Mouse (Mus musculus): Measurements from ENCODE around the gene Gipc1.

The Gipc1 gene

DNA sequence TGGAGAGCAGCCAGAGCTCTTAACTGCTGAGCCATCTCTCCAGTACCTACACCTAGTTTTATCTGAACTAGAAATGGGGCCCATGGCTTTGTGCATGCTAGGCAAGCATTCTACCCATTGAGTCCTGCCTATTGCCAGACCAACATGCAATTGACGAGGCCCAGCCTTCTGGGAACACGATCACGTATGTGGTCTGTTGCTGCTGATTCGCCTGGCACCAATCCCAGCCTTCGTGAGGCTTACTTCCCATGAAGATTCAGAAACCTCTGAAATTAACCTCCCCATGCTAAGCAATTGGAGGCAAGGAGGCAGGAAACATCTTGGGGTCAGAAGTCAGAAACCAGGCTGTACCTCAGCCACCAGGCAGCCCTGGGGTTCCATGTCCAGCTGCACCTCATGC lies 28.1 kb downstream of the Gipc1 start:
- no peak for DNase-seq (ENCODE audit: low read depth, low spot score)

DNA sequence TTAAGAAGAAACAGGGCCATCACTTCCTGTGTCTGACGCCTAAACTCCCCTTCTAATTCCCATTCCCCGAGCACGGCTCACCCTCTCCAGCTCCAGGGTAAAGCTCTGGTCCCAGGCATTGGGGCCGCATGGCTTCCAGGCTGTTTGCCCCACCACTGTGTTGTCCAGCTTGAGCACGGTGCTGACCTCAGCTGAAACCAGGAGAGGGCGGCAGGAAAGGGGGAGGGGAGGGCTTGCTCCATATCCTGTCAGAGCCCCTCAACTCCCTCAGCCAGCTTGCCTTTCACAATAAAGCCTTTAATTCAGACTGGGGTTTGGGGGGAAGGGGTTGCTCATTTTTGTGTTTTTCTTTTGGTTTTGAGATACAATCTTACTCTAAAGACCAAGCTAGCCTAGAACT lies 28.6 kb downstream of the Gipc1 start:
- DNase-seq (ENCODE audit: low read depth, low spot score), result no peak

DNA sequence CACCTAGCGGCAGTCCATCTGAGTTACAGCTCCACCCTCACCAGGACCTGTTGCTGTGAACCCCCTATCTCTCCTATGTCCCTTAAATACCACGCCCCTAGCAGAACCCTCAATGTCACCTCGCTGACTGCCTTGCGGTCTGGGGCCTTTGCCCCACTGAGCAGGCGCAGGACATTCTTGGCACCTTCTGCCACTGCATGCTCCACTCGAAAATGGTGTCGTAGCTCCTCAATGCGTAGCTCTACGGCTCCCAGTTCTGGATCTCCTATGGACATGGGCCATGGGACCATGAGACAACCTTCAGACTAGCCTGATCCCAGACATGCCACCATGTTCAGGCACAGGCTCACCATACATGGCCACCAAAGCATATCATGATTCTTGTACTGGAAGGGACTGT lies 32.0 kb downstream of the Gipc1 start:
- no peak for DNase-seq (ENCODE audit: low read depth, low spot score)

DNA sequence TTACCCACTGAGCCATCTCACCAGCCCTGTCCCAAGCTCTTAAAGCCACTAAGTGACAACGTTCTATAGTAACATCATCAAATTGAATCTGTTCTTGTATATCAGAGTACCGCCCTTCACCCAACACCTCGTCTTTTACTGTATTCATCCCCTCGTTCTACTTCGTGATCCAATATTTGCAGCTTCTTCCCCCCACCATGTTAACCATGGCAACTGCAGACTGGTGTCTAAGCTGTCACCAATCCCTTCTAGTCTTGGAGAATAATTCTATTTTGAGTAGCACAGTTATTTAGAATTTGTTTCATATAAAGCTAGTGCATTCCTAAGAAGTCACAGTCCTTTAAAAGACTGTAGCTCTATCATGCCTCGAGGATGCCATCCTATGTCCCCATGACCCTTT lies 36.8 kb downstream of the Gipc1 start:
- DNase-seq (ENCODE audit: low read depth, low spot score), result no peak

DNA sequence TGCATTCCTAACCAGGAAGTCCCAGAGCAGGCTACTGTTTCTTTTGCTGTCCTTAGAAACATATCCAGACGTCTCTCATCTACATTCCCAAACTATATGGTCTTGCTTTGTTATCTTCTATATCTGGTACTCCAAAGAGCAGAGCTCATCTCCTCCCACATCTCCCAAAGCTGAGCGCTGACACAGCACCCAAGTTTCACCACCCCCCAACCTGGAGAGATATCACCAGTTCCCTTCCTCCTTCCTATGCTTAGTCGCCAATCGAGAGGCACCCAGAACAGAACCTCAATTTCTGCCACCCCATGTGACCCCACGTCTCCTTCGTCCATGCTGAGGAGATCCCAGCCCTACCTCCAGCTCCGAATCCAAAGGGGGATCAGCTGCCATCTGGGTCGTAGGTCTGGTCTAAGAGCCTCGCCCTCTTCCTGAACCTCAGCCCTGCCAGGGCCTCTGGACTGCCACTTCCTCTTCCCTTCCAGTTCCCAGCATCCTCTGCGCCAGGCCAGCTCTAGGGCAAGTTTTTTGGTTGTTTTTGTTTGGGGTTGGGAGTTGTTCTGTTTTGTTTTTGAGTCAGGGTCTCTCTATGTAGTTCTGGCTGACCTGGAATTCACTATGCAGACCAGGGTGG lies 41.2 kb downstream of the Gipc1 start:
- DNase-seq (ENCODE audit: low read depth, low spot score), result no peak

DNA sequence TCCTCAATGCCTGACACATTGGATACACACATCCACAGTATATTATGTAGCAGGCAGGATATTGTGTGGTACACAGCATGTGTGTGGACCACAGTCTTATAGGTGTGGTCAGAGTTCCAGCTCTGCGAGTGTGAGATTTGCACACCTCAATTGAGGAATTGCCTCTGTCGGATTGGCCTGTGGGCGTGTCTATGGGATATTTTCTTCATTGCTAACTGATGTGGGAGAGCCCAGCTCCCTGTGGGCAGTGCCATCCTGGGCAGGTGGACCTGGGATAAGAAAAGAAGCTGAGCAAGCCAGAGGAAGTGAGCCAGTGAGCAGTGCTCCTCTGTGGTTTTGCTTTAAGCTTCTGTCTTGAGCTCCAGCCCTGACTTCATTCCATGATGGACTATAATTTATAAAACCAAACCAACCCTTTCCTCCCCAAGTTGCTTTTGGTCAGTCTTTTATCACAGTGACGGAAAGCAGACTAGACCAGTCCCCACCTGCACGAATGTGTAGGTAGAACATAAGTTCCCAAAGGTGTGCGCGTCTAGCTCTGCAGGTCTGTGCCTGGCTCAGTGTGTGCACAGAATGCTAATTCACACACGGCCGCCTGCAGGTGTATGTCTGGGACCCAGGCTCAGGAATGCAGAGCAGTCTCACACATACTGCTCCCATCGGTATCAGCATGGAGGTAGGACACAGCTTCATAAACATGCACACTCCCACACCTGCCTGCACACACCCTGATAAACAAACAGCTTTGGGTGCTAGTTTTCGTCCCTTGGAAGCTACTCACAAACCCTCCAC lies 42.1 kb downstream of the Gipc1 start:
- DNase-seq (ENCODE audit: low read depth, low spot score), result no peak

DNA sequence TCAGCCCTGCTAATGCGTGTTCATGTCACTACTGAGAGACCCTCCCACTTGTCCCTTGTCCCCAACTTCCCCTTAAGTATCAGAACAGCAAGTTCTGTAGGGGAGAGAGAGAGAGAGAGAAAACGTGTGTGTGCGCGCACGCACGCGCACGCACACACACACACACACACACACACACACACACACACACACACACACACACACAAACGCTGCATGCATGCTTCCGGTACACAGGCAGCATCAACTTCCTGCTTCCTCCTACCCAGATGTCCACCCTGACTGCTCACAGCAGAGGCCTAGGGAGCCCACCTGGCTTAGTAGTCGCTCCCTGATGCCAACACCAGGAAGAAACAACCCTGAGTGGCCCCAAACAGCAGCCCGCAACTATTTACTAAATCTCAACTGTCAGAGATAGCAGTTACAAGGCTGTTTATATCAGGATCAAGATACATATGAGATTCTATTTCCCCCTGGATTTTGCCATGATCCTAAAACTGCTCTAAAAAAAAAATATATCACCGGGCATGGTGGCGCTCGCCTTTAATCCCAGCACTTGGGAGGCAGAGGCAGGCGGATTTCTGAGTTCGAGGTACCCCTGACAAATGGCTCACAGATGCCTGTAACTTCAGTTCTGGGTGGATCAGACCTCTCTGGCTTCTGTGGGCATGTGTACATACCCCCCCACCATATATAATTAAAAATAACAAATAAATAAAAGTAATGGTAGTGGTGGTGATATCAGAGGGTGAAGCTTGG lies 43.1 kb downstream of the Gipc1 start:
- no peak for DNase-seq (ENCODE audit: low read depth, low spot score)

DNA sequence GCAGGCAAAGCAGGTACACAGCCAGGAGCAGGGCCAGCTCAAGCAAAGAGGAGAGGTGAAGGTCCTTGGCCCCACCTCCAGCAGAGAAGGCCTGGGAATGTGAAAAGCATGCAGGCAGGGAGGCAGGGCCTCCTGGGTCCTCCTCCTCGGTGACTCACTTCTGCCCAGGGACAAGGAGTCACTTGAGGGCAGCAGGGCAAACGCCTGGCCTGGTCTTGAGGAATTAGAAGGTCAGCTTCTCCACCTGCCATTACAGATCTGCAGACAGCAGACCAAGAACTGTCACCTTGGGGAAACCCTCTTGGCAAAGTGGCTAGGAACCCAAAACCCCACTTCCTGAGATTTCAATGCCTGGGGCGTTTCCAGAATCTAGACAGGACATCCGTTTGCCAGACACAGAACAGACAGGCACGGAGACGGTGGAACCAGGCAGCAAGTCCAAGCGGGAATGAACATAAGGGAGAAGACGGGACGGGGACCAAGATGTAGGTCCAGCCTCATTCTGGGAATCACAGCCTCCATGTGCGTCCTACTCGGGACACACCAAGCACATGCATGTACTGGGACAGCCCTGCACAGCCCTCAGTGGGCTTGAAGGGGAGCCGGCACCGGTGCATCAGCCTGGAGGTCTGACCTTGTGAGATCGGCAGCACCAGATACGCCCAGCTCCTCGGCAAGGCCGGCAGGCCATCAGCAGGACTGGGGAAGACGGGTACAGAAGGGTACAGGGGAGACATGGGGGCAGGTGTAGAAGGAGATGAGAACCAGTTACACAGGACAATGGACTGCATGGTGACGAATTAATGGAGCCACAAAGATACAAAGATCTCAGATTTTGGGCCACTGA lies 45.1 kb downstream of the Gipc1 start:
- DNase-seq (ENCODE audit: low read depth, low spot score), result no peak

DNA sequence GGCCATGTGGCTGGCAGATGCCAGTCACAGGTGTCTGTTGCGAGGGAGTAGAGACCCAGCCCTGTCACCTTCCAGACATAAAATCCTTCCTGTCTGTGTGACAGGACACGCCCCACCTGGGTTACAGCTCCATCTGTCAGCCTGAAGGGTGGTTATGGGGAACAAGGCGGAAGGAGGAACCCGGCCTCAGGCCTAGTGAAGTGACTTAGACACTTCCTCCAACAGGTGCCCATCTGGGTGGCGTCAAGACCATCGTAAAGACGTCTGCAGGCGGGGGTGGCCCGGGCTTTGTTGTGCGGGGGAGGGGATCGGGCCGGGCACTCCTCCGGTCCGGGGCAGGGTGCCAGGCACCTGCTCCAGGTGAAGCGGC lies 45.8 kb downstream of the Gipc1 start:
- DNase-seq (ENCODE audit: low read depth, low spot score), result no peak

DNA sequence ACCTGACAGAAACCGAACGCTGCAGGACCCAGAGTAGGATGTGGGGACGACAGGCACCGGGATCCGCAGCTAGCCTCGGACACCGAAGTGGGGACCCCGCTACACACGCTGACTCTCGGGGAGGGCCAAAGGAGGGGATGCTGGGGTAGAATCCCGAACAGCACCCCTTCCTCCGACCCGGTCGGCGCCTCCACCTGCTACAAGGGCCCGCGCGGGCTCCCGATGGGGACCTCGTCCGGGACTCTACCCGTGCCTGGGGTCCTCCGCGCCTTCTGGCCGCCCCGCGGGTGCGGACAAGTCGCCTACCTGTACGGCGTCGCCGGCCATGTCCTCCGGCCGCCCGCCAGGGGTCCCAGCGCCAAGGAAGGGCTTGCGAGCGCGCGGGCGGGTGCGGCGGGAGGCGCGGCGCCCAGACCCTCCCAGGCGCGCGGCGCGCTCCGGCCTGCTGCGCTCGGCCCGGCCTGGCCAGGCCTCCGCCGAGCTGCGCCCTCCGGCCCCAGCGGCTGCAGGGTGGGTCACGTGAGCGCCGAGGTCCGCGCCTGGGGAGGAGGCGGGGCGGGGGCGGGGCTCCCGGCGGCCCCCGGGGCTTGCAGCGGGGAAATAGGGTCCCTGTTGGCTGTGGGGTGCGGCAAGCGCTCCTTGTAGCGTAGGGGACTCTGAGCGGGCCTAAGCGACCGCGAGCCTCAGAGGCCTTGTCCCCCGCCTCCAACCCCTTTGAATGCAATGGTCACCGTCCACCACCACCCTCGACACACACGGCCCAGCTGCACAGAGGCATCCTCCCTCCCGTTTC lies 46.4 kb downstream of the Gipc1 start, which contains the start of gene Pkn1:
Gene Pkn1, minus strand, starts transcription at position 519 of the 793 bp plus-strand sequence.
- DNase-seq (ENCODE audit: low read depth, low spot score), result no peak

DNA sequence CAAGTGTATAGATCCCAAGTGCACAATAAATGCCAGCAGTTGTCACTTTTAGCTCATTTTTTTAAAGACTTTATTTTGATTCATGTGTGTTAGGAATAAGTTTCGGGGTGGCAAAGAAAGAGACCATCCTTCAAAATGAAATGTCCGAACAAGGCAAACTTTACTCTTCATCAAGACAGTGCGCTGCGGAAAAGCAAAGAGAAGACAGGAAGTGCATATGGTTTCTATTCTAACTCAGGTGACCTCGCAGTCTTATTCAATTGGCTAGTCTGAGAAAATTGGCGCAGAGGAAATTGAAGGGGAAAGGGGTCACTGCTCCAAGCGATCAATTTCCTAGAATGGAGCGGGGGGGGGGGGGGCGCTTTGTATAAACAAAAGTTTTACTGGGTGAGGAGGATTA lies 47.1 kb downstream of the Gipc1 start:
- DNase-seq (ENCODE audit: low read depth, low spot score), result no peak

DNA sequence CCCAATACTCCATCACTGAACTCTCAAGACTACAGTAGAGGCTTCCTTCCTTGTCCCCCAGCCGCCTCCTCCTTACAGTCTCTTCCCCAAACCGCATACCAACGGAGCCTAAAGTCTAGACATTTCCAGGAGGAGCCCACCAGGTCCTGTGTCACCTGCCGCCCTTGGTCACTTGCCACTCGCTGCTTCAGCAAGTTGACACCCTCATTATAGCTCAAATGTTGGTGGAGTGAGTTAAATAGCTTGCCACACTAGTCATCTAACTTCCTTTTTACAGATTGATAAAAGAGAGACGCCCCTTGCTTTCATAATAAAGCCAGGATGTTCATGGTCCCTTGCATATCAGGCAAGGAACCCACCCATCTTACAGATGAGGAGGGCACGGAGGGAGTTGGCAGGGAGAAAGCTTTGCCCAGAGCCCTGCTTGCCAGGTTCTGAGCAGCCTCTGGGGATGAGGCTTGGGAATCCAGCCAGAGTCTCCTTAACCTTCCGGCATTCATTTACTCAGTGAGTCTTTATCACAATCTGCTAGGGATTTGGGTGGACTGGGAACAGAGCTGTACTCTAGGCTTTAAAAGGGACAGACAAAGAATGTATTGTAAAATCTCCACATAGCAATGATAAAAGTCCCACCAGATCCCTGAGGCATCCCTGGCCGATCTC lies 48.1 kb downstream of the Gipc1 start:
- no peak for DNase-seq (ENCODE audit: low read depth, low spot score)

DNA sequence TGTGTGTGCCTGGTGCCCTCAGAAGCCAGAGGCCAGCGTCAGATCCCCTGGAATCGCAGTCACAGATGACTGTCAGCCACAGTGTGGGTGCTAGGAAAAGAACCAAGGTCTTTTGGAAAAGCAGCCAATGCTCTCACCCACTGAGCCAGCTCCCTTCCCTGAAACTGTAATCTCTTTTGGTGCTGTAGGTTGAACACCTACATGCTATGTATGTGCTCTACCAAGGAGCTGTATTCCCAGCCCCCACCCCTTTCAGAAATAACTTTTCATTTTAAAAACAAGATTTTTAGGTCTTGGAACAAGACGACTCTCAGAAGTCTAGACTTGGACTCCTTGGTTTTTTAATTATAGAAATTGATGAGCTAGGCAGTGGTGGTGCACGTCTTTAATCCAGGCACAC lies 50.9 kb downstream of the Gipc1 start:
- DNase-seq (ENCODE audit: low read depth, low spot score), result no peak

DNA sequence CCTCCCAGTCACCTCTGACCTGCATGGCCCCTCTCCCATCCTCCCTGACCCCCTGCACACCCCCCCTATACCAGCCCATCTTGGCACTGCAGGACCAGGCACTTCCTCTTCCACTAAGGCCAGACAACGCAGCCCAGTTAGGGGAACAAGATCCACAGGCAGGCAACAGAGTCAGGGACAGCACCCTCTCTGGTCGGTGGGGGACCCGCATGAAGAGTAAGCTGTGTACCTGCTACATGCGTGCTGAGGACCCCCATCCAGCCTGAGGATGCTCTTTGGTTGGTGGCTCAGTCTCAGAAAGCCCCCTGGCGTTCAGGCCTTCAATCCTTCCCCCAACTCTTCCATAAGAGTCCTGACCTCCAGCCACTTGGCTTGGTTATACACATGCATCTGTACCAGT lies 53.9 kb downstream of the Gipc1 start:
- DNase-seq (ENCODE audit: low read depth, low spot score), result no peak

DNA sequence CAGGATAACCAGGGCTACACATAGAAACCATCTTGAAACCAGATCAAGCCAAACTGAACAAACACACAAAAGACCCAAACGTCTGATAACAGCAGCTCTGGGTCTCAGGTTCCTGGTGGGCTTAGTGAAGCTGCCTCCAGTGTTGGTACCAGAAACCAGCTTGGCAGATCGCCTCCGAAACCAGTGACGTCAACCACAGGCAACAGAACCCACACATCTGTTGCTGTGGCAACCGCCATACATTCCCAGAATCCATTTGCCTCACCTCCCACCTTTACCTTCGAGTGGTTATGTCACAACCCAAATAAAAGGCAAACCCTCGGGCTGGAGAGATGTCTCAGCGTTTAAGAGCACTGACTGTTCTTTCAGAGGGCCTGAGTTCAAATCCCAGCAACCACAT lies 55.1 kb downstream of the Gipc1 start:
- no peak for DNase-seq (ENCODE audit: low read depth, low spot score)
